Mouse (Mus musculus) E14TG2a.4 (cell line): ENCODE measurements around the gene Adamts14.

Source experiments
- H3K27me3 ChIP-seq: 2 replicates; pipeline ENCODE4 v1.6.1; 2014; ENCODE audit warnings: low read length, control low read depth; ENCODE audit not compliant: insufficient read depth
- H3K36me3 ChIP-seq: 2 replicates; pipeline ENCODE4 v1.6.1; 2014; ENCODE audit warnings: low read length, control low read depth; ENCODE audit not compliant: insufficient read depth
- H3K4me1 ChIP-seq: replicated peaks from 2 replicates; pipeline ENCODE4 v1.6.1; 2014; ENCODE audit warnings: low read depth, low read length, control low read depth
- H3K4me3 ChIP-seq: replicated peaks from 2 replicates; pipeline ENCODE4 v1.5.1; 2014; ENCODE audit warnings: mild to moderate bottlenecking, low read length
- H3K9me3 ChIP-seq: 2 replicates; pipeline ENCODE4 v1.6.1; 2014; ENCODE audit warnings: low read length, control low read depth
- CTCF ChIP-seq: conservative IDR thresholded peaks from 2 replicates; pipeline ENCODE4 v1.5.1; 2014; ENCODE audit warnings: low read length
- NANOG ChIP-seq: IDR thresholded peaks from 2 replicates; pipeline ENCODE4 v1.6.1; 2014; ENCODE audit warnings: borderline replicate concordance, low read length, mixed read lengths
- POU5F1 ChIP-seq: IDR thresholded peaks from 2 replicates; pipeline ENCODE4 v1.6.1; 2014; ENCODE audit warnings: low read length, borderline replicate concordance

Gene Adamts14

GRCm38 (mm10) chr10:61249951-61250350 lies 23.3 kb downstream of the Adamts14 start:
- TF ChIP-seq CTCF (no peak), POU5F1 (no peak), NANOG (no peak)

GRCm38 (mm10) chr10:61248596-61249114 lies 24.6 kb downstream of the Adamts14 start:
- Histone ChIP-seq H3K9me3 (peaks cover 4% of the 10 kb centered on the region; the same call in 1 of the 2 replicates), H3K27me3 (0 out of 2 replicates have a peak, but pooled peaks cover 2% of the 10 kb centered on the region), H3K4me1 (peaks cover 87% of the 10 kb centered on the region), H3K4me3 (peak overlapping the region; percentile 65), H3K36me3 (peaks cover 8% of the 10 kb centered on the region; the same call in 1 of the 2 replicates)
- TF ChIP-seq NANOG = no peak
- TF ChIP-seq CTCF = no peak

More at GRCm38 (mm10) chr10:61249951-61250350, 23.3 kb downstream of the Adamts14 start:
- Histone ChIP-seq H3K4me3 (peak overlapping the region; percentile 65), H3K27me3 (0 out of 2 replicates have a peak, but pooled peaks cover 2% of the 10 kb centered on the region), H3K36me3 (peaks cover 8% of the 10 kb centered on the region; the same call in 1 of the 2 replicates), H3K4me1 (peaks cover 79% of the 10 kb centered on the region), H3K9me3 (peaks cover 4% of the 10 kb centered on the region; the same call in 1 of the 2 replicates)

GRCm38 (mm10) chr10:61246288-61246687 lies 26.9 kb downstream of the Adamts14 start:
- peaks cover 12% of the 10 kb centered on the region; the same call in 1 of the 2 replicates for H3K36me3 ChIP-seq
- no peak for TF ChIP-seq CTCF
- TF ChIP-seq NANOG = no peak
- TF ChIP-seq POU5F1 = no peak
- no peaks in the 10 kb centered on the region for H3K9me3 ChIP-seq
- H3K4me3 ChIP-seq = peak overlapping the region; percentile 65
- H3K4me1 ChIP-seq = peaks cover 99% of the 10 kb centered on the region
- H3K27me3 ChIP-seq = 0 out of 2 replicates have a peak, but pooled peaks cover 2% of the 10 kb centered on the region

GRCm38 (mm10) chr10:61241961-61242421 lies 31.2 kb downstream of the Adamts14 start:
- 0 out of 2 replicates have a peak, but pooled peaks cover 2% of the 10 kb centered on the region for H3K27me3 ChIP-seq
- H3K36me3 ChIP-seq = peaks cover 11% of the 10 kb centered on the region
- TF ChIP-seq POU5F1 = no peak
- TF ChIP-seq CTCF = no peak
- TF ChIP-seq NANOG = no peak
- H3K4me3 ChIP-seq = peak overlapping the region; percentile 49
- peaks cover 99% of the 10 kb centered on the region for H3K4me1 ChIP-seq
- no peaks in the 10 kb centered on the region for H3K9me3 ChIP-seq

- H3K36me3 ChIP-seq = peaks cover 11% of the 10 kb centered on the region
- H3K27me3 ChIP-seq = no peaks in the 10 kb centered on the region
- peak overlapping the region; percentile 49 for H3K4me3 ChIP-seq
- peaks cover 99% of the 10 kb centered on the region for H3K4me1 ChIP-seq
- TF ChIP-seq POU5F1 = no peak
- TF ChIP-seq CTCF = no peak
- no peak for TF ChIP-seq NANOG
- H3K9me3 ChIP-seq = no peaks in the 10 kb centered on the region
These were observed 32.9 kb downstream of the Adamts14 start for GRCm38 (mm10) chr10:61240108-61240920.

- no peak for TF ChIP-seq CTCF
- no peak for TF ChIP-seq POU5F1
- TF ChIP-seq NANOG = no peak
These were observed 35.9 kb downstream of the Adamts14 start for GRCm38 (mm10) chr10:61237391-61237785.

GRCm38 (mm10) chr10:61236683-61237390 lies 36.4 kb downstream of the Adamts14 start:
- Histone ChIP-seq H3K36me3 (peaks cover 18% of the 10 kb centered on the region), H3K4me3 (peak overlapping the region; percentile 60), H3K4me1 (peaks cover 100% of the 10 kb centered on the region), H3K27me3 (no peaks in the 10 kb centered on the region), H3K9me3 (no peaks in the 10 kb centered on the region)
- no peak for TF ChIP-seq CTCF
- no peak for TF ChIP-seq NANOG
- no peak for TF ChIP-seq POU5F1

More at GRCm38 (mm10) chr10:61237391-61237785, 35.9 kb downstream of the Adamts14 start:
- Histone ChIP-seq H3K4me1 (peaks cover 100% of the 10 kb centered on the region), H3K9me3 (no peaks in the 10 kb centered on the region), H3K4me3 (peak overlapping the region; percentile 60), H3K27me3 (no peaks in the 10 kb centered on the region), H3K36me3 (peaks cover 18% of the 10 kb centered on the region)

- peak overlapping the region; percentile 60 for H3K4me3 ChIP-seq
These were observed 37.5 kb downstream of the Adamts14 start for GRCm38 (mm10) chr10:61235677-61236267.

More at GRCm38 (mm10) chr10:61235677-61236267, 37.5 kb downstream of the Adamts14 start:
- Histone ChIP-seq H3K27me3 (no peaks in the 10 kb centered on the region), H3K4me1 (peaks cover 100% of the 10 kb centered on the region), H3K36me3 (peaks cover 18% of the 10 kb centered on the region), H3K9me3 (no peaks in the 10 kb centered on the region)
- TF ChIP-seq CTCF = no peak
- no peak for TF ChIP-seq POU5F1
- no peak for TF ChIP-seq NANOG
